Mouse (Mus musculus) T-helper 17 cell (primary cell): ENCODE data around the gene Scmh1.
"Not testable (repeated sequence)": the region's sequence is repeated elsewhere in the genome, so short reads cannot be mapped to it uniquely, and the experiment has no call there.

Experiments used
- in situ Hi-C, 2 experiments: fragments of 300-600 bp; cut with MboI, MseI; formaldehyde crosslinking; loops; 1 replicate in 1 of 2; 2 replicates in 1 of 2; pipeline ENCODE4 v1.15.1; 2025; ENCODE audit warnings: high pct_unique_total_duplicates in 2 of 2

The Scmh1 gene

GRCm38 (mm10) chr4:120405144-120405805 is at the start of gene Scmh1:
Gene Scmh1, plus strand, starts transcription at chr4:120405281.
- in situ Hi-C loops: no loop called here

- in situ Hi-C loops: no loop called here
Measured at GRCm38 (mm10) chr4:120360011-120360521, 45.0 kb upstream of the Scmh1 start.

GRCm38 (mm10) chr4:120364729-120365128 is 40.4 kb upstream of the Scmh1 start:
- in situ Hi-C loops: loop anchor here (5.0 kb wide), 1 partner anchor 137 kb away; no protein-coding TSS in a partner anchor

GRCm38 (mm10) chr4:120365456-120365855 is 39.6 kb upstream of the Scmh1 start:
- in situ Hi-C loops: loop anchor here (5.0 kb wide), 1 partner anchor 138 kb away; no protein-coding TSS in a partner anchor

GRCm38 (mm10) chr4:120368031-120368430 is 37.0 kb upstream of the Scmh1 start:
- in situ Hi-C loops: loop anchor here (5.0 kb wide), 1 partner anchor 141 kb away; no protein-coding TSS in a partner anchor

GRCm38 (mm10) chr4:120368663-120369062 is 36.4 kb upstream of the Scmh1 start:
- in situ Hi-C loops: loop anchor here (5.0 kb wide), 1 partner anchor 141 kb away; no protein-coding TSS in a partner anchor

GRCm38 (mm10) chr4:120369156-120369555 is 35.9 kb upstream of the Scmh1 start:
- in situ Hi-C loops: loop anchor here (5.0 kb wide), 1 partner anchor 142 kb away; no protein-coding TSS in a partner anchor

GRCm38 (mm10) chr4:120369861-120370366 is 35.2 kb upstream of the Scmh1 start:
- in situ Hi-C loops: loop anchor here (5.0 kb wide), 1 partner anchor 143 kb away; no protein-coding TSS in a partner anchor

GRCm38 (mm10) chr4:120372838-120373237 is 32.2 kb upstream of the Scmh1 start:
- in situ Hi-C loops: no loop called here

GRCm38 (mm10) chr4:120373813-120374212 is 31.3 kb upstream of the Scmh1 start:
- in situ Hi-C loops: no loop called here

- in situ Hi-C loops: no loop called here
Measured at GRCm38 (mm10) chr4:120380811-120381391, 24.2 kb upstream of the Scmh1 start.

GRCm38 (mm10) chr4:120385496-120385895 is 19.6 kb upstream of the Scmh1 start:
- in situ Hi-C loops: no loop called here

GRCm38 (mm10) chr4:120387496-120387895 is 17.6 kb upstream of the Scmh1 start:
- in situ Hi-C loops: no loop called here

- in situ Hi-C loops: no loop called here
Measured at GRCm38 (mm10) chr4:120387968-120388367, 17.1 kb upstream of the Scmh1 start.

- in situ Hi-C loops: no loop called here
Measured at GRCm38 (mm10) chr4:120388998-120389542, 16.0 kb upstream of the Scmh1 start.

- in situ Hi-C loops: no loop called here
Measured at GRCm38 (mm10) chr4:120389546-120389945, 15.5 kb upstream of the Scmh1 start.

- in situ Hi-C loops: no loop called here
Measured at GRCm38 (mm10) chr4:120391591-120391990, 13.5 kb upstream of the Scmh1 start.

- in situ Hi-C loops: no loop called here
Measured at GRCm38 (mm10) chr4:120392341-120392740, 12.7 kb upstream of the Scmh1 start.

GRCm38 (mm10) chr4:120392748-120393147 is 12.3 kb upstream of the Scmh1 start:
- in situ Hi-C loops: no loop called here

- in situ Hi-C loops: no loop called here
Measured at GRCm38 (mm10) chr4:120400251-120400650, 4.8 kb upstream of the Scmh1 start.

- in situ Hi-C loops: not testable (repeated sequence)
Measured at GRCm38 (mm10) chr4:120402105-120402504, 3.0 kb upstream of the Scmh1 start.

- in situ Hi-C loops: no loop called here
Measured at GRCm38 (mm10) chr4:120404247-120404646, 834 bp upstream of the Scmh1 start.
